Mouse (Mus musculus) cerebellum, adult 2 months (tissue): ENCODE data around the gene Ube2cbp.

Experiments used
- CTCF ChIP-seq: fragments of 200-500 bp; IDR thresholded peaks from 2 replicates; pipeline ENCODE4 v1.5.1; 2011; ENCODE audit warnings: low read depth, mild to moderate bottlenecking, control low read depth, low read length, moderate library complexity, borderline replicate concordance; ENCODE audit not compliant: insufficient read depth
- POLR2A ChIP-seq: fragments of 200-500 bp; IDR thresholded peaks from 2 replicates; pipeline ENCODE4 v1.6.1; 2011; ENCODE audit warnings: low read length, control low read depth, borderline replicate concordance; ENCODE audit not compliant: insufficient read depth

- TF ChIP-seq CTCF = no peak
- TF ChIP-seq POLR2A = no peak
These were observed 136.5 kb downstream of the Ube2cbp start for GRCm38 (mm10) chr9:86328270-86328669.
